Mouse (Mus musculus): Measurements from ENCODE around the gene Vps29. TPM values are rescaled to one million over a fixed set of nuclear protein-coding genes. Genes with fewer than 3 reads are reported as not detected.

Vps29 gene
- 51.0 and 57.4 TPM in 2 replicates for polyA plus RNA-seq (2012; rRNA removed)

GRCm38 (mm10) chr5:122353807-122354491 lies at the start of gene Vps29, which contains the start of gene Rad9b:
Vps29 (plus strand) TSS chr5:122354369.
Rad9b (minus strand) TSS chr5:122354233.
- H3K27ac ChIP-seq (ENCODE audit: control insufficient read depth, insufficient read depth, low read depth, low read length): peak within 1 kb of the TSS; percentile 72
- no peaks in the 10 kb centered on the region; the same call in none of the 2 replicates for H3K36me3 ChIP-seq (ENCODE audit: control insufficient read depth, insufficient read depth, low read length)
- TF ChIP-seq CTCF (IDR thresholded peaks at IDR 0.05; ENCODE audit: control insufficient read depth, insufficient read depth, insufficient replicate concordance, low read depth, low read length) (no peak), POLR2A (IDR thresholded peaks at IDR 0.05; ENCODE audit: control insufficient read depth, low read depth, low read length) (peak; percentile 89)
- no peaks in the 10 kb centered on the region for H3K27me3 ChIP-seq (ENCODE audit: control insufficient read depth, insufficient read depth, low read length)
- no peaks in the 10 kb centered on the region; the same call in 1 of the 2 replicates for H3K4me1 ChIP-seq (ENCODE audit: control insufficient read depth, insufficient read depth, low read length)
- H3K4me3 ChIP-seq (ENCODE audit: control insufficient read depth, low read depth, low read length): peak within 1 kb of the TSS; percentile 90

- Histone ChIP-seq H3K4me3 (ENCODE audit: control insufficient read depth, low read depth, low read length) (no peak overlapping the region), H3K27me3 (ENCODE audit: control insufficient read depth, insufficient read depth, low read length) (no peaks in the 10 kb centered on the region), H3K27ac (ENCODE audit: control insufficient read depth, insufficient read depth, low read depth, low read length) (no peak overlapping the region), H3K36me3 (ENCODE audit: control insufficient read depth, insufficient read depth, low read length) (no peaks in the 10 kb centered on the region), H3K4me1 (ENCODE audit: control insufficient read depth, insufficient read depth, low read length) (peaks cover 4% of the 10 kb centered on the region)
- no peak for TF ChIP-seq POLR2A (IDR thresholded peaks at IDR 0.05; ENCODE audit: control insufficient read depth, low read depth, low read length)
- TF ChIP-seq CTCF (IDR thresholded peaks at IDR 0.05; ENCODE audit: control insufficient read depth, insufficient read depth, insufficient replicate concordance, low read depth, low read length): no peak
Measured at GRCm38 (mm10) chr5:122304541-122304940, 49.6 kb upstream of the Vps29 start.

- TF ChIP-seq POLR2A (IDR thresholded peaks at IDR 0.05; ENCODE audit: control insufficient read depth, low read depth, low read length) (no peak), CTCF (IDR thresholded peaks at IDR 0.05; ENCODE audit: control insufficient read depth, insufficient read depth, insufficient replicate concordance, low read depth, low read length) (no peak)
Measured at GRCm38 (mm10) chr5:122305472-122305871, 48.7 kb upstream of the Vps29 start.

GRCm38 (mm10) chr5:122306536-122306935 lies 47.6 kb upstream of the Vps29 start:
- no peaks in the 10 kb centered on the region for H3K27me3 ChIP-seq (ENCODE audit: control insufficient read depth, insufficient read depth, low read length)
- no peak overlapping the region for H3K4me3 ChIP-seq (ENCODE audit: control insufficient read depth, low read depth, low read length)
- H3K36me3 ChIP-seq (ENCODE audit: control insufficient read depth, insufficient read depth, low read length): peaks cover 1% of the 10 kb centered on the region
- peaks cover 4% of the 10 kb centered on the region for H3K4me1 ChIP-seq (ENCODE audit: control insufficient read depth, insufficient read depth, low read length)
- no peak for TF ChIP-seq CTCF (IDR thresholded peaks at IDR 0.05; ENCODE audit: control insufficient read depth, insufficient read depth, insufficient replicate concordance, low read depth, low read length)
- TF ChIP-seq POLR2A (IDR thresholded peaks at IDR 0.05; ENCODE audit: control insufficient read depth, low read depth, low read length): no peak
- H3K27ac ChIP-seq (ENCODE audit: control insufficient read depth, insufficient read depth, low read depth, low read length): no peak overlapping the region

More at GRCm38 (mm10) chr5:122305472-122305871, 48.7 kb upstream of the Vps29 start:
- Histone ChIP-seq H3K4me3 (ENCODE audit: control insufficient read depth, low read depth, low read length) (no peak overlapping the region), H3K36me3 (ENCODE audit: control insufficient read depth, insufficient read depth, low read length) (no peaks in the 10 kb centered on the region), H3K4me1 (ENCODE audit: control insufficient read depth, insufficient read depth, low read length) (peaks cover 4% of the 10 kb centered on the region), H3K27me3 (ENCODE audit: control insufficient read depth, insufficient read depth, low read length) (no peaks in the 10 kb centered on the region), H3K27ac (ENCODE audit: control insufficient read depth, insufficient read depth, low read depth, low read length) (no peak overlapping the region)

- TF ChIP-seq CTCF (IDR thresholded peaks at IDR 0.05; ENCODE audit: control insufficient read depth, insufficient read depth, insufficient replicate concordance, low read depth, low read length) (no peak), POLR2A (IDR thresholded peaks at IDR 0.05; ENCODE audit: control insufficient read depth, low read depth, low read length) (no peak)
- Histone ChIP-seq H3K27me3 (ENCODE audit: control insufficient read depth, insufficient read depth, low read length) (no peaks in the 10 kb centered on the region), H3K27ac (ENCODE audit: control insufficient read depth, insufficient read depth, low read depth, low read length) (no peak overlapping the region), H3K4me1 (ENCODE audit: control insufficient read depth, insufficient read depth, low read length) (peaks cover 4% of the 10 kb centered on the region; the same call in 1 of the 2 replicates), H3K36me3 (ENCODE audit: control insufficient read depth, insufficient read depth, low read length) (peaks cover 1% of the 10 kb centered on the region), H3K4me3 (ENCODE audit: control insufficient read depth, low read depth, low read length) (no peak overlapping the region)
Measured at GRCm38 (mm10) chr5:122310699-122311098, 43.5 kb upstream of the Vps29 start.

GRCm38 (mm10) chr5:122311692-122312091 lies 42.5 kb upstream of the Vps29 start:
- Histone ChIP-seq H3K27me3 (ENCODE audit: control insufficient read depth, insufficient read depth, low read length) (no peaks in the 10 kb centered on the region), H3K36me3 (ENCODE audit: control insufficient read depth, insufficient read depth, low read length) (peaks cover 1% of the 10 kb centered on the region), H3K27ac (ENCODE audit: control insufficient read depth, insufficient read depth, low read depth, low read length) (peak overlapping the region; percentile 43; the same call in 1 of the 2 replicates), H3K4me1 (ENCODE audit: control insufficient read depth, insufficient read depth, low read length) (peaks cover 4% of the 10 kb centered on the region; the same call in 1 of the 2 replicates), H3K4me3 (ENCODE audit: control insufficient read depth, low read depth, low read length) (no peak overlapping the region)
- TF ChIP-seq CTCF (IDR thresholded peaks at IDR 0.05; ENCODE audit: control insufficient read depth, insufficient read depth, insufficient replicate concordance, low read depth, low read length): no peak
- no peak for TF ChIP-seq POLR2A (IDR thresholded peaks at IDR 0.05; ENCODE audit: control insufficient read depth, low read depth, low read length)

GRCm38 (mm10) chr5:122312346-122312745 lies 41.8 kb upstream of the Vps29 start:
- no peak overlapping the region for H3K27ac ChIP-seq (ENCODE audit: control insufficient read depth, insufficient read depth, low read depth, low read length)
- peaks cover 1% of the 10 kb centered on the region for H3K36me3 ChIP-seq (ENCODE audit: control insufficient read depth, insufficient read depth, low read length)
- TF ChIP-seq POLR2A (IDR thresholded peaks at IDR 0.05; ENCODE audit: control insufficient read depth, low read depth, low read length) (no peak), CTCF (IDR thresholded peaks at IDR 0.05; ENCODE audit: control insufficient read depth, insufficient read depth, insufficient replicate concordance, low read depth, low read length) (no peak)
- H3K4me3 ChIP-seq (ENCODE audit: control insufficient read depth, low read depth, low read length): no peak overlapping the region
- H3K27me3 ChIP-seq (ENCODE audit: control insufficient read depth, insufficient read depth, low read length): no peaks in the 10 kb centered on the region
- H3K4me1 ChIP-seq (ENCODE audit: control insufficient read depth, insufficient read depth, low read length): peaks cover 4% of the 10 kb centered on the region; the same call in 1 of the 2 replicates

Data from testis, adult 2 months (tissue).